Mouse (Mus musculus) ES-E14 (cell line): ENCODE results near the gene Oas1g.
"Not testable (repeated sequence)": the region's sequence is repeated elsewhere in the genome, so short reads cannot be mapped to it uniquely, and the experiment has no call there.

ENCODE experiments used
- CHD2 ChIP-seq: IDR thresholded peaks from 2 replicates; pipeline ENCODE4 v1.6.1; 2014; ENCODE audit warnings: mild to moderate bottlenecking, low read depth, low read length, inconsistent platforms
- ZC3H11A ChIP-seq: IDR thresholded peaks from 2 replicates; pipeline ENCODE4 v1.6.1; 2012; ENCODE audit warnings: low read depth, mild to moderate bottlenecking, inconsistent platforms, low read length, borderline replicate concordance
- ZNF384 ChIP-seq: IDR thresholded peaks from 2 replicates; pipeline ENCODE4 v1.6.1; 2012; ENCODE audit warnings: low read depth, low read length, inconsistent platforms

DNA sequence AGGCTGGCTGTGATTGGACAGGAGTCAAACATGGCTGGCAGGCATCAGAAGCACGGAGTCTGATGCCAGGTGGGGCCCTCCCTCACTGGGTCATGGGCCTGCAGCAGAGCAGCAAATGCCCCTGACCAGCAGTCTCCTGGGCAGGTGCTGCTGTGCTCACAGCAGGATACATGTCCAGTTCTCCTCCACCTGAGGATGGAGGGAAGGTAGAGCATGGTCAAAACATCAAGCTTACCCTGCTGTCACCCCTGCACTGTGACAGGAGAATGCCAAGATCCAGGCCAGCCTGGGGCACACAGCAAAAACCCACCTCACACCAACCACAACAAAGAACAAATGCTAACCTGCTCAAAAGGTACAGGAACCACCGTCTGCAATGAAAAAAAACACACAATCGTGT is 10.6 kb downstream of the Oas1g start:
- not testable (repeated sequence) for TF ChIP-seq ZC3H11A, CHD2, ZNF384
